Mouse (Mus musculus) G1E (cell line): ENCODE measurements around the gene Hoxa5. TPM values are rescaled to one million over a fixed set of nuclear protein-coding genes. Genes with fewer than 3 reads are reported as not detected.

ENCODE experiments used
- ATAC-seq: 2 replicates; pipeline ENCODE4 v1.8.0; 2016; ENCODE audit warnings: mild to moderate bottlenecking; ENCODE audit not compliant: insufficient number of reproducible peaks, poor library complexity, low FRiP score, severe bottlenecking; ENCODE audit errors: extremely low read depth
- DNase-seq: peaks from one replicate; pipeline ENCODE4 v3.0.0; 2012; ENCODE audit warnings: low spot score
- H3K27me3 ChIP-seq: 2 replicates; pipeline ENCODE4 v1.6.1; 2012; ENCODE audit warnings: mild to moderate bottlenecking, low read length, inconsistent platforms; ENCODE audit not compliant: insufficient read depth
- H3K36me3 ChIP-seq: replicated peaks from 2 replicates; pipeline ENCODE3; 2012; ENCODE audit warnings: mild to moderate bottlenecking, inconsistent platforms
- H3K4me1 ChIP-seq: 2 replicates; pipeline ENCODE4 v1.6.1; 2012; ENCODE audit warnings: low read depth, low read length, inconsistent platforms, mixed read lengths; ENCODE audit not compliant: insufficient read depth
- H3K4me3 ChIP-seq: 2 replicates; pipeline ENCODE4 v1.5.1; 2012; ENCODE audit warnings: low read depth, mild to moderate bottlenecking, inconsistent platforms, low read length, moderate library complexity, mixed read lengths
- H3K9me3 ChIP-seq: replicated peaks from 2 replicates; pipeline ENCODE4 v1.6.1; 2012; ENCODE audit warnings: inconsistent platforms
- CTCF ChIP-seq: IDR thresholded peaks from 2 replicates; pipeline ENCODE4 v1.5.1; 2012; ENCODE audit warnings: low read depth, low read length, inconsistent platforms, mixed read lengths
- GATA1 ChIP-seq: IDR thresholded peaks from 2 replicates; pipeline ENCODE4 v1.6.1; 2012; ENCODE audit warnings: borderline replicate concordance, low read length, inconsistent platforms, mixed read lengths
- GATA2 ChIP-seq: IDR thresholded peaks from 2 replicates; pipeline ENCODE4 v1.6.1; 2012; ENCODE audit warnings: low read depth, low read length, inconsistent platforms, borderline replicate concordance
- POLR2AphosphoS5 ChIP-seq: IDR thresholded peaks from 2 replicates; pipeline ENCODE4 v1.6.1; 2012; ENCODE audit warnings: low read depth, low read length, inconsistent platforms; ENCODE audit not compliant: insufficient replicate concordance
- TAL1 ChIP-seq: conservative IDR thresholded peaks from 2 replicates; pipeline ENCODE4 v1.6.1; 2012; ENCODE audit warnings: low read depth, low read length, inconsistent platforms, mixed read lengths
- polyA plus RNA-seq: library from polyadenylated mRNA; stranded (reverse); fragments of >175 nt; gene quantifications from 2 replicates; pipeline ENCODE4 v1.2.3, GENCODE M21; 2012
- total RNA-seq, 2 experiments: library from RNA; stranded (forward) in 1 of 2; stranded (reverse) in 1 of 2; fragments of 200-1000 nt in 1 of 2; fragments of >200 nt in 1 of 2; fragmentation: Nextera tagmentation in 1 of 2; gene quantifications; 2 replicates each; pipeline ENCODE4 v1.2.3; 2014 to 2017

Gene Hoxa5
- total and polyA plus RNA-seq, 3 experiments, result 0.05 TPM; not detected in 2

DNA sequence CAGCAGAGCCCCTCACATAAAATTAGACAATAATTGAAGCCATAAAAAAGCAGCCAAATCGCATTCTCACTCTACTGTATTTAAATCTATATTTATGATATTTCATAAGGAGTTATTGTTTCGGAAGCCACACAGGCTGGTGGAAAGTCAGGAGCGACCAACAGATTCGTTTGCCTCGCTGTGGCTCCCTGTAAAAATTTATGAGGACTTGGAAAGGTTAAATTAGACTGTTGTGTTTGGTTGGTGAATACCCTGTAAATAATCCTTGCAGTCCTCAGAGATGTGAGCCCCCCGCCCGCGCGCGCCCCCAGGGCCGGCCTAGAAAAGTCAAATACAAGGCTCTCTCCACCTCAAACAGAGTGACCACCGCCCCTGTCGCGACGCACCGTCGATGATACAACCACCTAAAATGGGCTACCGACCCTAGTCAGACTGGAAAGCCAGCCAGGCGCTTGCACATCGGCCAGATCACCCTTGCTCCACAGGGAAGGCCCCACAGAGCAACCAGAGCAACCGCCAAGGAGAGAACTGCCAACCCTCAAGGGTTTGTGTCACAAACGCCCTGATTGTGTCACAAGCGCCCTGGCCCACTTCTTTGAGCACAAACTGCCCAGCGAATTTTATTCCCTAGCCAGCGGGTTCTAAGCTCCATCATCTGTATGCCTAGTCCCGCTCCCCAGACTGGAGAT, 22.3 kb upstream of the Hoxa5 start:
- Histone ChIP-seq H3K36me3 (no peaks in the 10 kb centered on the region), H3K27me3 (peaks cover 69% of the 10 kb centered on the region), H3K9me3 (no peaks in the 10 kb centered on the region), H3K4me1 (peaks cover 5% of the 10 kb centered on the region; the same call in 1 of the 2 replicates), H3K4me3 (no peak overlapping the region)
- DNase-seq (no peak), ATAC-seq (no peak)
- TF ChIP-seq POLR2AphosphoS5 (no peak), TAL1 (no peak), CTCF (no peak), GATA1 (no peak), GATA2 (no peak)

DNA sequence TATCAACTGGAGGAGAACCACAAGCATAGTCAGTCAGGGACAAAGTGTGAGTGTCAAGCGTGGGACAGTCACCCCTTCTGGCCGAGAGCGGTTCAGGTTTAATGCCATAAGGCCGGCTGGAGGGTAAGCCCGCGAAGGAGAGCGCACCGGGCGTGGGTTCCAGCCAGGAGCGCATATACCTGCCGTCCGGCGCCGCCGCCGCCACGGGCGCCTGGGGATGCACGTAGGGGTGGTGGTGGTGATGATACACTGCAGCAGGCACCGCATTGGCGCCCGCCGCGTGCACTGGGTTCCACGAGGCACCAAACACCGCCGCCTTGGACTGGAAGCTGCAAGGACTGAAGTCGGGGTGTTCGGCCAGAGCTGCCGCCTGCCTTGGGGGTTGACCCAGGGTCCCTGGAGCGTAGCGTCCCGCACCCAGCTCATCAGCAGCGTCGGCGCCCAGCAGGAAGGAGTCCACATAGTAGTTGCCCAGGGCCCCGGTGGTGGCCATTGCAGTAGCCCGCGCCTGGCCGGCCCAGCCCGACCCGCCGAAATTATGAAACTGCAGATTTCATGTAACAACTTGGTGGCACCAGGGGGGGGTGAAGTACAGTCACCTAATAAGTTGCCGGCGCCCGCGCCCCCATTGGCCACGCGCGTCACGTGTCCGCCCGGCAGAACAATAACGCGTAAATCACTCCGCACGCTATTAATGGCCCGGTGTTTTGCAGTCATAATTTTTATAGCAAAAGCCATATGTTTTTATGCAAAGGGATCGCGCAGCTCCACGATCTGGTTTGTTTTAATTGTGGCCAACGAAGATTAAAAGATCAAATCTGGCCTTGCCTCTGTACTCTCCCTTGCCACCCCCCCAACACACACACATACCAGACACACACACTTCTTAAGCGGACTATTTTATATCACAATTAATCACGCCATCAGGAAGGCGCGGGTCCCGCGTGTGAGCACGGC, 21.5 kb upstream of the Hoxa5 start:
- ATAC-seq (no peak), DNase-seq (no peak)
- H3K9me3 ChIP-seq, result no peaks in the 10 kb centered on the region
- H3K4me1 ChIP-seq, result peaks cover 10% of the 10 kb centered on the region
- peaks cover 73% of the 10 kb centered on the region for H3K27me3 ChIP-seq
- H3K36me3 ChIP-seq, result no peaks in the 10 kb centered on the region
- TF ChIP-seq GATA1 (no peak), POLR2AphosphoS5 (no peak), TAL1 (no peak), GATA2 (no peak), CTCF (no peak)
- H3K4me3 ChIP-seq, result no peak overlapping the region

DNA sequence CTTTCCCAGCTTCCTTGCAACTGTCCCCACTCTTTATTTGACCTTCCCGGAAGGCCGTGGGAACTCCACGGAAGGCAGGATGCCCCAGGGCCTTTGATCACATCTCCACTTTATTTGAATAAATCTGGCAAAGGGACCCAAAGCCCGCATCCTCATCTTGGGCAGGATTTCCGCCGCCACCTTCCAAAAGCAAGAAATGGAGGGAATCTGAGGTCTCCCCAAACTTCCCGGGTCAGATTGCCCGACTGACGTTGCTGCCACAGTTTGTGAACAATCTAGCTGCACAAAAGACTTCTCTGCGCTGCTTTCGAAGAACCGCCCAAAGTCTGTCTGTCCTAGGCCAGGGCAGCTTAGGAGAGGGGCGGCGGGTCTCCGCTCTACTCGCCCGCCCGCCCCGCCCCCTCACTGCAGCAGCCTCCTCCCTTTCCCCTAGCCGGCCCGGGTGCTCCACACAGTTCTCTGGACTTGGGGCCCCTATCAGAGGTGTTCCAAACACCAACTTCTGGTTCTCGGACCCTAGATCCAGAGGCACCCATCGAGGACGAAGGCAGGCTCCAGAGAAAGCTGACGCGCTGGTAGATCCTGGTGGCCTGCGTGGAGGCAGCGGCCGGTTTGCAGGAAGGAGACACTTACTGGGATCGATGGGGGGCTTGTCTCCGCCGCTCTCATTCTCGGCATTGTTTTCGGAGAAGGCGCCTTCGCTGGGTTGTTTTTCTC, 20.7 kb upstream of the Hoxa5 start:
- Histone ChIP-seq H3K4me3 (no peak overlapping the region), H3K36me3 (no peaks in the 10 kb centered on the region), H3K27me3 (peaks cover 66% of the 10 kb centered on the region), H3K9me3 (no peaks in the 10 kb centered on the region), H3K4me1 (peaks cover 10% of the 10 kb centered on the region)
- no peak for DNase-seq
- TF ChIP-seq GATA1 (no peak), GATA2 (no peak), CTCF (no peak), TAL1 (no peak), POLR2AphosphoS5 (no peak)
- ATAC-seq, result no peak

DNA sequence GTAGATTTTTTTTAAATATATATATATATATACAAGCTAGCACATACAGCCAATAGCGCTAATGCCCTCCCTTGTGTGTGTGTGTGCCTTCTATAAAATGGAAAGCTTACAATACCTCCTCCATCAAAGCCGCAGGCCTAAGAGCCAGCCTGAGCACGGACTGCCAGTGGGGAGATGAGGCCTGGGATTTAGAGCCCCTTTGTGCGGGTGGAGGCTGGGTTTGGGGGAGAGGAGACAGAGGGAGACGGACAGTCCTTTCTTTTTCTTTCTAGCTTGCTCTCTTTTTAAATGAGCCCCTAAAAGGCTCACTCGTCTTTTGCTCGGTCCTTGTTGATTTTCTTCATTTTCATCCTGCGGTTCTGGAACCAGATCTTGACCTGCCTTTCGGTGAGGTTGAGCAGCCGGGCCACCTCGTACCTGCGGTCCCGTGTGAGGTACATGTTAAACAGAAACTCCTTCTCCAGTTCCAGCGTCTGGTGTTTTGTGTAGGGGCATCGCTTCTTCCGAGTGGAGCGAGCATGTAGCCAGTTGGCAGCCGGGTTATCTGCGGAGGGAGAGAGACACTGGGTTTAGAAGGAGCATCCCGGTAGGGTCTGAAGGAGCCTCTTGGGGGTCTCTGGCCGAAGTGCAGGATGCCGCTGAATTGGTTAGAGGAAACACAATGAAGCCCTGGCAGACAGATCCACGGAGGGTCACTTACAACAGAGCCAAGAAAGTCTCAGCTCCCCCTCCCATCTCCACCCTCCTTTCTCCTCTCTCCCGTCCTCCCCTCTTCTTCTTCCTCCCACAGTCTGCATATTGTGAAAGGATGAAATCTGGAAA, 19.8 kb upstream of the Hoxa5 start:
- TF ChIP-seq TAL1 (no peak), GATA2 (no peak), GATA1 (no peak), POLR2AphosphoS5 (no peak)
- Histone ChIP-seq H3K4me3 (no peak overlapping the region), H3K4me1 (peaks cover 10% of the 10 kb centered on the region), H3K36me3 (no peaks in the 10 kb centered on the region), H3K27me3 (peaks cover 59% of the 10 kb centered on the region), H3K9me3 (no peaks in the 10 kb centered on the region)
- no peak for DNase-seq
- ATAC-seq, result no peak

DNA sequence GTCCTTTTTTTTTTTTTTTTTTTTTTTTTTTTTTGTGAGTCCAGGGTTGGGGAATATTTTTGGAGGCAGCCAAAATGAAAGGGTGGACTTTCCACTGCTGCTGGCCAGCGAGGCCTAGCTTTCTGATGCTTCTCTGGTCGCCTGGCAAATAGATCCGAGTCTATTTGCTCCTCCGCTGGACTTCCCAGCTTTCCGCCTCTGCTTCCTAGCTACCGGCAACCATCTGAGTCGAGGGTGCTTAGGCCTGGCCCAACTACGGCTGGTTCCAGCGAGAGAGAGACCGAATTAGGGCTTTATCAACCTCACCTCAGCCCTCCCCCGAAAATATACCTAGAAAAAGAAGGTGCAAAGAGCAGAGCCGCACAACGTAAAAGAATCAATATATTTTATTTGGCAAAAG, 18.3 kb upstream of the Hoxa5 start:
- peaks cover 10% of the 10 kb centered on the region for H3K4me1 ChIP-seq
- H3K27me3 ChIP-seq, result peaks cover 53% of the 10 kb centered on the region
- H3K4me3 ChIP-seq, result no peak overlapping the region
- no peaks in the 10 kb centered on the region for H3K9me3 ChIP-seq
- no peaks in the 10 kb centered on the region for H3K36me3 ChIP-seq
- DNase-seq (no peak), ATAC-seq (no peak)
- TF ChIP-seq GATA1 (no peak), CTCF (no peak), TAL1 (no peak), GATA2 (no peak), POLR2AphosphoS5 (no peak)
